Mouse (Mus musculus) embryonic facial prominence, embryonic 13.5 days (tissue): Measurements from ENCODE around the gene 2010315B03Rik. TPM values are rescaled to one million over a fixed set of nuclear protein-coding genes. Genes with fewer than 3 reads are reported as not detected.
A peak's percentile ranks its signal among the peaks of the same experiment; 100 is the strongest.
"Not testable (repeated sequence)": the region's sequence is repeated elsewhere in the genome, so short reads cannot be mapped to it uniquely, and the experiment has no call there.

Experiments
- ATAC-seq: fragments of 200-750 bp; cut with Nextera tagmentation; 2 replicates; pipeline ENCODE4 v1.8.0; 2017; ENCODE audit warnings: low read depth; ENCODE audit not compliant: insufficient number of reproducible peaks, insufficient read depth, low FRiP score, low TSS enrichment
- H3K27ac ChIP-seq: fragments of 300-500 bp; sonication (generic); 2 replicates; pipeline ENCODE4 v1.5.1; 2015; ENCODE audit warnings: moderate library complexity, mild to moderate bottlenecking, inconsistent platforms
- H3K27me3 ChIP-seq: fragments of 300-500 bp; sonication (generic); 2 replicates; pipeline ENCODE4 v1.6.1; 2015; ENCODE audit warnings: mild to moderate bottlenecking, inconsistent platforms
- H3K36me3 ChIP-seq: fragments of 300-500 bp; sonication (generic); 2 replicates; pipeline ENCODE4 v1.6.1; 2015; ENCODE audit warnings: mild to moderate bottlenecking, inconsistent platforms
- H3K4me1 ChIP-seq: fragments of 300-500 bp; sonication (generic); 2 replicates; pipeline ENCODE4 v1.6.1; 2015; ENCODE audit warnings: inconsistent platforms
- H3K4me2 ChIP-seq: fragments of 300-500 bp; sonication (generic); 2 replicates; pipeline ENCODE4 v1.6.1; 2015; ENCODE audit warnings: moderate library complexity, mild to moderate bottlenecking, inconsistent platforms
- H3K4me3 ChIP-seq: fragments of 300-500 bp; sonication (generic); 2 replicates; pipeline ENCODE4 v1.5.1; 2015; ENCODE audit warnings: mild to moderate bottlenecking, inconsistent platforms
- H3K9ac ChIP-seq: fragments of 300-500 bp; sonication (generic); 2 replicates; pipeline ENCODE4 v1.6.1; 2015; ENCODE audit warnings: mild to moderate bottlenecking, inconsistent platforms
- H3K9me3 ChIP-seq: fragments of 300-500 bp; sonication (generic); 2 replicates; pipeline ENCODE4 v1.6.1; 2016; ENCODE audit warnings: inconsistent platforms
- WGBS: fragments of 180-500 bp; shearing (Covaris S2); methylation state at CpG from one replicate; pipeline ENCODE4 v1.1.7; 2015; ENCODE audit warnings: mixed read lengths; 5-methylcytosine and 5-hydroxymethylcytosine counted together
- polyA plus RNA-seq: library from polyadenylated mRNA; unstranded; fragments of >200 nt; fragmentation: Nextera tagmentation; extraction: Ambion mirVana; gene quantifications from 2 replicates; pipeline ENCODE4 v1.2.1, GENCODE M21; 2015

Gene 2010315B03Rik
- polyA plus RNA-seq, 1 experiment from 2014 or later, result 6.3 TPM

GRCm38 (mm10) chr9:124262987-124263717 is 49.3 kb downstream of the 2010315B03Rik start:
- Histone ChIP-seq H3K4me3 (no peak overlapping the region), H3K27me3 (no peaks in the 10 kb centered on the region), H3K4me1 (no peaks in the 10 kb centered on the region), H3K9ac (no peak overlapping the region), H3K9me3 (no peaks in the 10 kb centered on the region), H3K36me3 (no peaks in the 10 kb centered on the region), H3K4me2 (no peak overlapping the region), H3K27ac (no peak overlapping the region)
- no peak for ATAC-seq
- 77% methylated on average over 4 of the region's 4 CpGs for WGBS

- Histone ChIP-seq H3K4me1 (no peaks in the 10 kb centered on the region), H3K9me3 (peaks cover 13% of the 10 kb centered on the region), H3K4me2 (no peak overlapping the region), H3K4me3 (no peak overlapping the region), H3K27me3 (no peaks in the 10 kb centered on the region), H3K27ac (no peak overlapping the region), H3K36me3 (no peaks in the 10 kb centered on the region), H3K9ac (no peak overlapping the region)
- WGBS, result 76% methylated on average over 4 of the region's 4 CpGs
- no peak for ATAC-seq
These were observed 54.4 kb downstream of the 2010315B03Rik start for GRCm38 (mm10) chr9:124258067-124258556.

GRCm38 (mm10) chr9:124257200-124258066 is 55.1 kb downstream of the 2010315B03Rik start:
- Histone ChIP-seq H3K36me3 (no peaks in the 10 kb centered on the region), H3K27ac (no peak overlapping the region), H3K4me2 (no peak overlapping the region), H3K9me3 (peaks cover 13% of the 10 kb centered on the region), H3K4me1 (no peaks in the 10 kb centered on the region), H3K4me3 (no peak overlapping the region), H3K27me3 (no peaks in the 10 kb centered on the region), H3K9ac (no peak overlapping the region)
- peak; percentile 68 for ATAC-seq
- 54% methylated on average over 1 of the region's 1 CpGs for WGBS

GRCm38 (mm10) chr9:124256271-124257199 is 56.0 kb downstream of the 2010315B03Rik start:
- H3K27me3 ChIP-seq, H3K27ac ChIP-seq, H3K4me3 ChIP-seq, H3K9ac ChIP-seq, H3K4me1 ChIP-seq, H3K36me3 ChIP-seq, H3K4me2 ChIP-seq: not testable (repeated sequence)
- peaks cover 13% of the 10 kb centered on the region for H3K9me3 ChIP-seq
- WGBS, result 13% methylated on average over 1 of the region's 1 CpGs
- ATAC-seq, result peak; percentile 89

DNA sequence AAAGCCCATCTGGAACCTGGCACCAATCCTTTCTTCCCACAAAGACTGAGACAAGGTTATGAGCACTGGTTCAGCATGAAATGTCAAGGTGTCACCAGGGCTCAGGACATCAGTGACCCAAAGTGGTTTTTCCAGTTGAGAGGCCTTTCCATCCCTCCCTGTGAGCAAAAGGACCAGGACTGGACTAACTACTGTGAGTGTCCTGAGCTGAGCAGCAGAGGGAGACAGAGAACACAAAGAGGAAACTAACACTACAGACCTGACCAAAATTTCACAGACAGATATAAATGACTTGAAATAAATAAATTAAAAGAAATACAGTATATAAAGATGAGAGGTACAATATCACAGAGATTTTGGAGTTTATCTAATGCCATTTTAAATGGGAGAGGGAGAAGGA is 61.1 kb downstream of the 2010315B03Rik start:
- no peaks in the 10 kb centered on the region for H3K4me1 ChIP-seq
- H3K9me3 ChIP-seq, result peaks cover 4% of the 10 kb centered on the region
- no peak overlapping the region for H3K27ac ChIP-seq
- no peaks in the 10 kb centered on the region for H3K36me3 ChIP-seq
- ATAC-seq, result no peak
- no peak overlapping the region for H3K4me2 ChIP-seq
- no peaks in the 10 kb centered on the region for H3K27me3 ChIP-seq
- H3K9ac ChIP-seq, result no peak overlapping the region
- no peak overlapping the region for H3K4me3 ChIP-seq

Other genes starting within 250 kb of the 2010315B03Rik start
- 1.8 and 2.0 TPM in 2 replicates for gene Ccr2, start 210.7 kb downstream of the 2010315B03Rik start, polyA plus RNA-seq
- gene Ccr5, start 191.2 kb downstream of the 2010315B03Rik start, polyA plus RNA-seq, result 0.51 and 1.3 TPM in 2 replicates
- gene Ppp2r3d, start 164.2 kb upstream of the 2010315B03Rik start, polyA plus RNA-seq, result 113 and 120 TPM in 2 replicates
- not detected in 2 replicates for gene Gm21836, start 181.1 kb upstream of the 2010315B03Rik start, polyA plus RNA-seq